Mouse (Mus musculus): ENCODE results near the gene Ntsr1. TPM values are rescaled to one million over a fixed set of nuclear protein-coding genes. Genes with fewer than 3 reads are reported as not detected.
A peak's percentile ranks its signal among the peaks of the same experiment; 100 is the strongest.

The Ntsr1 gene
- polyA plus RNA-seq, 1 experiment from 2014 or later: 0.05 TPM

DNA sequence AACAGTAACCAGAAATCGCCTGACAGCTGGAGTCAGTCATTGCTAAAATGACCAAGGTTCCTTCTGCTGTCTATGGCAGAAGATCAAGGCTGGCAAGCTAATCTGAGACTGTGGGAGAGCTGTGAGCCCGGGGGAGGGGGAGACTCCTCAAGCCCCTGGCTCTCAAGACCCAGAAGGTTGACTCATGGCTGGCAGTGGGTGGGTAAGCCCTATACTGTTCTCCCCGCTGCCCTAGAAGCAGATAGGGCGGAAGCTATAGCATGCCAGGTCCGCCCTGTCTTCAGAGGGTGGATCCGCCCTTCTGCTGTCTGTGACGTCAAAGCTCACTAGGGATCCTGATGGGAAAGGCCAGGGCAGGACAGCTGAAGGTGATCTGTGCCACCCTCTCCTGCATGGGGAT is 30.4 kb downstream of the Ntsr1 start:
- DNase-seq (ENCODE audit: low spot score): peak; percentile 7
- peak; percentile 9; the same call in 1 of the 2 replicates for ATAC-seq
- 31% methylated on average over 7 of the region's 7 CpGs for WGBS

GRCm38 (mm10) chr2:180530584-180530983 is 30.8 kb downstream of the Ntsr1 start:
- WGBS: 42% methylated on average over 3 of the region's 3 CpGs
- H3K27me3 ChIP-seq (replicated peaks; ENCODE audit: insufficient read depth, low read length): no peaks in the 10 kb centered on the region

More for the DNA sequence above, 30.4 kb downstream of the Ntsr1 start:
- Histone ChIP-seq H3K4me1 (ENCODE audit: insufficient read depth, low read depth, low read length) (no peaks in the 10 kb centered on the region), H3K36me3 (ENCODE audit: insufficient read depth, low read length) (no peaks in the 10 kb centered on the region), H3K4me2 (replicated peaks; ENCODE audit: low read depth, low read length) (no peak overlapping the region), H3K9ac (replicated peaks; ENCODE audit: low read depth) (0 out of 2 replicates have a peak overlapping the region, but pooled peaks have one; percentile 5), H3K9me3 (ENCODE audit: low read length) (no peaks in the 10 kb centered on the region), H3K27ac (ENCODE audit: low read length) (no peak overlapping the region), H3K4me3 (ENCODE audit: low read depth, low read length) (no peak overlapping the region), H3K27me3 (replicated peaks; ENCODE audit: insufficient read depth, low read length) (no peaks in the 10 kb centered on the region)
- TF ChIP-seq EP300 (IDR thresholded peaks at IDR 0.05) (no peak), CTCF (IDR thresholded peaks at IDR 0.05) (no peak)

GRCm38 (mm10) chr2:180531671-180532385 is 32.1 kb downstream of the Ntsr1 start:
- H3K9ac ChIP-seq (replicated peaks; ENCODE audit: low read depth): no peak overlapping the region
- H3K4me3 ChIP-seq (ENCODE audit: low read depth, low read length): no peak overlapping the region
- H3K27me3 ChIP-seq (replicated peaks; ENCODE audit: insufficient read depth, low read length): no peaks in the 10 kb centered on the region
- no peaks in the 10 kb centered on the region for H3K4me1 ChIP-seq (ENCODE audit: insufficient read depth, low read depth, low read length)
- no peak for TF ChIP-seq CTCF (IDR thresholded peaks at IDR 0.05)
- no peak for TF ChIP-seq EP300 (IDR thresholded peaks at IDR 0.05)
- H3K36me3 ChIP-seq (ENCODE audit: insufficient read depth, low read length): no peaks in the 10 kb centered on the region
- no peak overlapping the region for H3K4me2 ChIP-seq (replicated peaks; ENCODE audit: low read depth, low read length)
- ATAC-seq (no peak), DNase-seq (ENCODE audit: low spot score) (no peak)
- 71% methylated on average over 7 of the region's 7 CpGs for WGBS
- H3K27ac ChIP-seq (ENCODE audit: low read length): no peak overlapping the region
- no peaks in the 10 kb centered on the region for H3K9me3 ChIP-seq (ENCODE audit: low read length)

More at GRCm38 (mm10) chr2:180530584-180530983, 30.8 kb downstream of the Ntsr1 start:
- no peak overlapping the region for H3K4me3 ChIP-seq (ENCODE audit: low read depth, low read length)
- no peak overlapping the region for H3K4me2 ChIP-seq (replicated peaks; ENCODE audit: low read depth, low read length)
- DNase-seq (ENCODE audit: low spot score) (no peak), ATAC-seq (no peak)
- H3K36me3 ChIP-seq (ENCODE audit: insufficient read depth, low read length): no peaks in the 10 kb centered on the region
- TF ChIP-seq CTCF (IDR thresholded peaks at IDR 0.05) (no peak), EP300 (IDR thresholded peaks at IDR 0.05) (no peak)
- no peak overlapping the region for H3K27ac ChIP-seq (ENCODE audit: low read length)
- H3K9me3 ChIP-seq (ENCODE audit: low read length): no peaks in the 10 kb centered on the region
- no peaks in the 10 kb centered on the region for H3K4me1 ChIP-seq (ENCODE audit: insufficient read depth, low read depth, low read length)
- H3K9ac ChIP-seq (replicated peaks; ENCODE audit: low read depth): no peak overlapping the region

DNA sequence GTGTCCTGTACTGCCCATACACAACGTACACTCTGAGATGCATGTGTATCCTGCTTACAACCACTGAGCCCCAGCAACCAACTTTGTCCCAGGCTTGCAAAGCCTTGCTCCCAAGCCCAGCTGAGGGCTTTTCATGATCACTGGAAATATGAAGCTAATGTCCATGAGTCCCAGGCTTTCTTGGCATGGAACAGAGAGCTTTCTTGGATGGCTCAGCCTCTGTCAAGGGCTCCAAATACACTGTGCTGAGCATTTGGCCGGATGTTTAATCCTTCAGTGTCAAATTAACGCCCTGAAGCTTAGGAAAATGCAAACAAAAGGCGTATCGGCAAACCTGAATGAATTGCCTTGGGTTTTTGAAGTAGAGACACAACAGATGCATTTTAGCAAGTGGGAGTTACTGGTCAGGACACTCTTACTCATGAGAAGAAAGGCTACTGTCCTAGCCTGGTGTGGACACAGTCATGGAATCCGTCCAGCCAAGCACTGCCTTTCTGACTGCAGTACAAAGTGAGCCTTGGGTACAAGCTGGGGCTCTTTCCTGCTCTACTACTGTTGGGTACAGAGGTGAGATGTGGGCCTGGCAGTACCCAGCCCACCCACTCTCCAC is 32.7 kb downstream of the Ntsr1 start:
- no peak overlapping the region for H3K9ac ChIP-seq (replicated peaks; ENCODE audit: low read depth)
- 37% methylated on average over 6 of the region's 6 CpGs for WGBS
- ATAC-seq (no peak), DNase-seq (ENCODE audit: low spot score) (peak; percentile 12)
- H3K36me3 ChIP-seq (ENCODE audit: insufficient read depth, low read length): no peaks in the 10 kb centered on the region
- H3K4me2 ChIP-seq (replicated peaks; ENCODE audit: low read depth, low read length): no peak overlapping the region
- TF ChIP-seq CTCF (IDR thresholded peaks at IDR 0.05): no peak
- TF ChIP-seq EP300 (IDR thresholded peaks at IDR 0.05): no peak
- H3K4me3 ChIP-seq (ENCODE audit: low read depth, low read length): no peak overlapping the region
- no peak overlapping the region for H3K27ac ChIP-seq (ENCODE audit: low read length)
- H3K4me1 ChIP-seq (ENCODE audit: insufficient read depth, low read depth, low read length): no peaks in the 10 kb centered on the region
- H3K9me3 ChIP-seq (ENCODE audit: low read length): no peaks in the 10 kb centered on the region
- no peaks in the 10 kb centered on the region for H3K27me3 ChIP-seq (replicated peaks; ENCODE audit: insufficient read depth, low read length)

- TF ChIP-seq EP300 (IDR thresholded peaks at IDR 0.05) (no peak), CTCF (IDR thresholded peaks at IDR 0.05) (no peak)
- WGBS: 50% methylated on average over 4 of the region's 4 CpGs
- Histone ChIP-seq H3K4me3 (ENCODE audit: low read depth, low read length) (no peak overlapping the region), H3K27ac (ENCODE audit: low read length) (no peak overlapping the region), H3K36me3 (ENCODE audit: insufficient read depth, low read length) (no peaks in the 10 kb centered on the region), H3K4me1 (ENCODE audit: insufficient read depth, low read depth, low read length) (no peaks in the 10 kb centered on the region), H3K9ac (replicated peaks; ENCODE audit: low read depth) (no peak overlapping the region), H3K9me3 (ENCODE audit: low read length) (no peaks in the 10 kb centered on the region), H3K27me3 (replicated peaks; ENCODE audit: insufficient read depth, low read length) (no peaks in the 10 kb centered on the region), H3K4me2 (replicated peaks; ENCODE audit: low read depth, low read length) (no peak overlapping the region)
- ATAC-seq (no peak), DNase-seq (ENCODE audit: low spot score) (no peak)
These were observed 33.5 kb downstream of the Ntsr1 start for GRCm38 (mm10) chr2:180533237-180533636.

DNA sequence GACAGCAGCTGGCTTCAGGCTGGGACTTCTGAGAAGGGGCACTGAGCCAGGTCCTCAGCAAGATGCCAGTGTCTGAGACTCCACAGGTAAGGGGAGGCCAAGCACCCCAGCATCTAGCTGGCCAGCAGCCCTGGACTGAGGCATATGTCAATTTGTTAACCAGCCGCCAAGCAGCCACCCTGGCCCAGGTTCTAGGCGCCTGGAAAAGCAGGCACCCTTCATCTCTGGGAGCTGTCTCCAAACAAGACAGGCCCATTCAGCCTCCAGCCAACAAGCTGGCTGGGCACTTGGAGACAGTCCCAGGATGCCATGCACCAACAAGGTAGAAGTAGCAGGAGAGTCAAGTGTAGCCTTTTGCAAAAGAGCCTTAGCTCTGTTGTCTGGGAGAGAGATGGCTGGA is 43.9 kb downstream of the Ntsr1 start:
- Histone ChIP-seq H3K4me3 (ENCODE audit: low read depth, low read length) (no peak overlapping the region), H3K27me3 (replicated peaks; ENCODE audit: insufficient read depth, low read length) (no peaks in the 10 kb centered on the region), H3K4me2 (replicated peaks; ENCODE audit: low read depth, low read length) (no peak overlapping the region), H3K27ac (ENCODE audit: low read length) (no peak overlapping the region), H3K9ac (replicated peaks; ENCODE audit: low read depth) (no peak overlapping the region), H3K36me3 (ENCODE audit: insufficient read depth, low read length) (no peaks in the 10 kb centered on the region), H3K4me1 (ENCODE audit: insufficient read depth, low read depth, low read length) (no peaks in the 10 kb centered on the region), H3K9me3 (ENCODE audit: low read length) (no peaks in the 10 kb centered on the region)
- DNase-seq (ENCODE audit: low spot score): no peak
- ATAC-seq: no peak
- WGBS: 74% methylated on average over 2 of the region's 2 CpGs
- no peak for TF ChIP-seq CTCF (IDR thresholded peaks at IDR 0.05)
- TF ChIP-seq EP300 (IDR thresholded peaks at IDR 0.05): no peak
